In genomic region chr2:77411612-77412011, GRCm38 (mm10) we compare ENCODE assay signal across 18 mouse cellular contexts.
DNase-seq lines count a peak whose midpoint lies in the region; ATAC-seq and TF ChIP-seq lines count a peak whose summit lies in the region.
"Had no signal": no experiment of that assay in that cellular context is flagged by ENCODE, and none has a peak within 500 bp of the region (broad histone marks: within the 10 kb centered on the region; RNA-seq: fewer than 3 reads in every experiment).

No protein-coding gene starts in this region.

- H3K27me3 ChIP-seq in midbrain, embryonic 15.5 days (replicated peaks) = no peaks in the 10 kb centered on the region
- no peaks in the 10 kb centered on the region for H3K27me3 ChIP-seq in midbrain, embryonic 14.5 days (ENCODE audit: control insufficient read depth, insufficient read depth, low read length)
- no peaks in the 10 kb centered on the region for H3K27me3 ChIP-seq in ES-Bruce4 (ENCODE audit: control insufficient read depth, insufficient read depth, low read length, poor library complexity, severe bottlenecking)
- H3K27me3 ChIP-seq: embryonic facial prominence, embryonic 13.5 days; forebrain, embryonic 13.5 days; hindbrain, embryonic 15.5 days had no signal

- H3K9me3 ChIP-seq in midbrain, embryonic 15.5 days = no peaks in the 10 kb centered on the region
- H3K9me3 ChIP-seq in midbrain, embryonic 14.5 days (ENCODE audit: control insufficient read depth, low read length) = no peaks in the 10 kb centered on the region
- peaks cover 3% of the 10 kb centered on the region; the same call in 1 of the 2 replicates for H3K9me3 ChIP-seq in ES-Bruce4 (replicated peaks; ENCODE audit: control insufficient read depth, insufficient read depth, low read length, poor library complexity, severe bottlenecking)
- H3K9me3 ChIP-seq: embryonic facial prominence, embryonic 13.5 days; forebrain, embryonic 13.5 days; hindbrain, embryonic 15.5 days had no signal

- H3K9ac ChIP-seq in midbrain, embryonic 15.5 days = no peak overlapping the region
- H3K9ac ChIP-seq in midbrain, embryonic 14.5 days (replicated peaks; ENCODE audit: low read length) = no peak overlapping the region
- H3K9ac ChIP-seq in ES-Bruce4 (ENCODE audit: low read depth, poor library complexity, severe bottlenecking) = no peak overlapping the region
- H3K9ac ChIP-seq: embryonic facial prominence, embryonic 13.5 days; forebrain, embryonic 13.5 days; forebrain, postnatal 0 days; hindbrain, embryonic 15.5 days had no signal

- H3K4me3 ChIP-seq in midbrain, embryonic 15.5 days = no peak overlapping the region
- no peak overlapping the region for H3K4me3 ChIP-seq in midbrain, embryonic 14.5 days (replicated peaks; ENCODE audit: low read depth, low read length)
- no peak overlapping the region for H3K4me3 ChIP-seq in ES-Bruce4 (ENCODE audit: low read depth, low read length)
- H3K4me3 ChIP-seq: embryonic facial prominence, embryonic 13.5 days; forebrain, embryonic 13.5 days; hindbrain, embryonic 15.5 days had no signal

- ATAC-seq in midbrain, embryonic 15.5 days (replicated peaks) = peak; percentile 38; the same call in 1 of the 2 replicates
- no peak for ATAC-seq in midbrain, embryonic 14.5 days (ENCODE audit: low FRiP score, low TSS enrichment)
- ATAC-seq: forebrain, embryonic 13.5 days; forebrain, postnatal 0 days; intestine, postnatal 0 days had no signal

- peak; percentile 85 for TF ChIP-seq EP300 in ES-Bruce4 (IDR thresholded peaks at IDR 0.05; ENCODE audit: insufficient read depth, low read depth, low read length)

- DNase-seq in midbrain, embryonic 14.5 days = no peak
- peak; percentile 72 for DNase-seq in ZHBTc4 (ENCODE audit: low read depth, low spot score)
- no peak for DNase-seq in adrenal gland, postnatal 14 days
- DNase-seq in spleen, postnatal 10 days (ENCODE audit: low spot score in 2 of 2) = no peak
- DNase-seq: adrenal gland, postnatal 10 days; cerebellum, adult 11-12 months; cerebellum, adult 9-10 months; cerebellum, postnatal 25 days; forebrain, postnatal 0 days; gastrocnemius, postnatal 36 days; heart, adult 11 months; heart, postnatal 10 days had no signal

- no peaks in the 10 kb centered on the region for H3K36me3 ChIP-seq in midbrain, embryonic 15.5 days (replicated peaks)
- no peaks in the 10 kb centered on the region for H3K36me3 ChIP-seq in midbrain, embryonic 14.5 days (ENCODE audit: control insufficient read depth, insufficient read depth, low read length)
- no peaks in the 10 kb centered on the region for H3K36me3 ChIP-seq in ES-Bruce4 (ENCODE audit: control insufficient read depth, insufficient read depth, low read length, poor library complexity, severe bottlenecking)
- H3K36me3 ChIP-seq: embryonic facial prominence, embryonic 13.5 days; hindbrain, embryonic 15.5 days had no signal

- no peak overlapping the region for H3K4me2 ChIP-seq in midbrain, embryonic 15.5 days
- no peak overlapping the region for H3K4me2 ChIP-seq in midbrain, embryonic 14.5 days (ENCODE audit: low read length)
- H3K4me2 ChIP-seq: embryonic facial prominence, embryonic 13.5 days; forebrain, embryonic 13.5 days; hindbrain, embryonic 15.5 days had no signal

- no peaks in the 10 kb centered on the region for H3K4me1 ChIP-seq in midbrain, embryonic 15.5 days
- no peaks in the 10 kb centered on the region for H3K4me1 ChIP-seq in midbrain, embryonic 14.5 days (ENCODE audit: control insufficient read depth, insufficient read depth, low read length)
- peaks cover 2% of the 10 kb centered on the region for H3K4me1 ChIP-seq in ES-Bruce4 (ENCODE audit: control insufficient read depth, insufficient read depth, low read length)
- H3K4me1 ChIP-seq: embryonic facial prominence, embryonic 13.5 days; forebrain, embryonic 13.5 days; hindbrain, embryonic 15.5 days had no signal

- no peak overlapping the region for H3K27ac ChIP-seq in midbrain, embryonic 15.5 days
- no peak overlapping the region for H3K27ac ChIP-seq in midbrain, embryonic 14.5 days (replicated peaks; ENCODE audit: low read depth, low read length)
- H3K27ac ChIP-seq in ES-Bruce4 (ENCODE audit: insufficient read depth, low read length) = no peak overlapping the region
- H3K27ac ChIP-seq: embryonic facial prominence, embryonic 13.5 days; forebrain, embryonic 13.5 days; hindbrain, embryonic 15.5 days had no signal

- WGBS in midbrain, embryonic 15.5 days = 87% methylated on average over 13 of the region's 13 CpGs
- WGBS in midbrain, embryonic 14.5 days = 83% methylated on average over 13 of the region's 13 CpGs

- TF ChIP-seq POLR2A in ES-Bruce4 (IDR thresholded peaks at IDR 0.05; ENCODE audit: insufficient read depth, low read length) = no peak

- TF ChIP-seq CTCF in ES-Bruce4 (IDR thresholded peaks at IDR 0.05; ENCODE audit: low read depth, low read length) = no peak
